Mouse (Mus musculus) adrenal gland, postnatal 10 days (tissue): ENCODE measurements around the gene Sycp2l. TPM values are rescaled to one million over a fixed set of nuclear protein-coding genes. Genes with fewer than 3 reads are reported as not detected.

ENCODE experiments used
- DNase-seq: peaks from one replicate; pipeline ENCODE4 v3.0.0; 2021; ENCODE audit warnings: mixed read lengths
- long read RNA-seq, 2 experiments: library from polyadenylated mRNA; stranded (forward); transcript quantifications; one replicate each; pipeline ENCODE4 v2.0.0; 2021
- total RNA-seq, 2 experiments: library from RNA; stranded (reverse); gene quantifications; 2 replicates each; pipeline ENCODE4 v1.2.3; 2021

The Sycp2l gene
- not detected for total RNA-seq
- long read RNA-seq, experiment 1 = 0 reads
- long read RNA-seq, experiment 2 = 0 reads

- DNase-seq = no peak
Measured at GRCm38 (mm10) chr13:41113940-41114339, at the start of gene Sycp2l. TSS of gene Sycp2l (plus strand) at chr13:41114307.

GRCm38 (mm10) chr13:41067618-41068017 lies 46.5 kb upstream of the Sycp2l start:
- no peak for DNase-seq

GRCm38 (mm10) chr13:41071617-41072016 lies 42.5 kb upstream of the Sycp2l start:
- DNase-seq = no peak

- DNase-seq = no peak
Measured at GRCm38 (mm10) chr13:41073819-41074218, 40.3 kb upstream of the Sycp2l start.

GRCm38 (mm10) chr13:41077921-41078320 lies 36.2 kb upstream of the Sycp2l start:
- no peak for DNase-seq

- DNase-seq = no peak
Measured at GRCm38 (mm10) chr13:41078690-41079420, 35.3 kb upstream of the Sycp2l start.

- DNase-seq = peak; percentile 76
Measured at GRCm38 (mm10) chr13:41079421-41079780, 34.7 kb upstream of the Sycp2l start, which contains the start of gene Mak. TSS of gene Mak (minus strand) at chr13:41079706.

- no peak for DNase-seq
Measured at GRCm38 (mm10) chr13:41079859-41080258, 34.2 kb upstream of the Sycp2l start.

- no peak for DNase-seq
Measured at GRCm38 (mm10) chr13:41080700-41081099, 33.4 kb upstream of the Sycp2l start.

GRCm38 (mm10) chr13:41084521-41084920 lies 29.6 kb upstream of the Sycp2l start:
- DNase-seq = no peak

- no peak for DNase-seq
Measured at GRCm38 (mm10) chr13:41085140-41085539, 29.0 kb upstream of the Sycp2l start.

- no peak for DNase-seq
Measured at GRCm38 (mm10) chr13:41088746-41089145, 25.4 kb upstream of the Sycp2l start.

- no peak for DNase-seq
Measured at GRCm38 (mm10) chr13:41091271-41091670, 22.8 kb upstream of the Sycp2l start.

GRCm38 (mm10) chr13:41094160-41094559 lies 19.9 kb upstream of the Sycp2l start:
- no peak for DNase-seq

GRCm38 (mm10) chr13:41097324-41098058 lies 16.6 kb upstream of the Sycp2l start:
- no peak for DNase-seq

GRCm38 (mm10) chr13:41098325-41098724 lies 15.8 kb upstream of the Sycp2l start:
- DNase-seq = no peak

GRCm38 (mm10) chr13:41100031-41100430 lies 14.1 kb upstream of the Sycp2l start:
- no peak for DNase-seq

GRCm38 (mm10) chr13:41103841-41104525 lies 10.1 kb upstream of the Sycp2l start:
- no peak for DNase-seq

- no peak for DNase-seq
Measured at GRCm38 (mm10) chr13:41105541-41105940, 8.6 kb upstream of the Sycp2l start.

GRCm38 (mm10) chr13:41110935-41111334 lies 3.2 kb upstream of the Sycp2l start, which contains the start of gene Gcm2:
TSS of gene Gcm2 (minus strand) at chr13:41111035.
- DNase-seq = no peak

GRCm38 (mm10) chr13:41119152-41119945 lies 5.2 kb downstream of the Sycp2l start:
- no peak for DNase-seq

- DNase-seq = no peak
Measured at GRCm38 (mm10) chr13:41123666-41124225, 9.6 kb downstream of the Sycp2l start.
